Mouse (Mus musculus) MEL (cell line): ENCODE data around the gene Hrasls5. TPM values are rescaled to one million over a fixed set of nuclear protein-coding genes. Genes with fewer than 3 reads are reported as not detected.

Experiments
- DNase-seq: peaks from one replicate; pipeline ENCODE4 v3.0.0; 2011; ENCODE audit warnings: low read depth, low spot score
- H3K27ac ChIP-seq: 2 replicates; pipeline ENCODE4 v1.5.1; 2012; ENCODE audit warnings: low read depth, mild to moderate bottlenecking, control low read depth, low read length, moderate library complexity; ENCODE audit not compliant: control insufficient read depth
- H3K27me3 ChIP-seq, 2 experiments: fragments of 150-350 bp in 1 of 2; sonication (generic) in 1 of 2; 2 replicates each; pipeline ENCODE4 v1.6.1; 2012; ENCODE audit warnings: low read length in 2 of 2, mild to moderate bottlenecking in 2 of 2, improper control_type of control experiment in 1 of 2, moderate library complexity in 1 of 2; ENCODE audit not compliant: insufficient read depth in 2 of 2, control insufficient read depth in 1 of 2
- H3K36me3 ChIP-seq, 2 experiments: 2 replicates each; pipeline ENCODE4 v1.6.1; 2012 to 2014; ENCODE audit warnings: low read length in 2 of 2, improper control_type of control experiment in 1 of 2, inconsistent platforms in 1 of 2, mild to moderate bottlenecking in 1 of 2; ENCODE audit not compliant: insufficient read depth in 2 of 2, control insufficient read depth in 1 of 2
- H3K4me1 ChIP-seq, 2 experiments: fragments of 150-350 bp in 1 of 2; sonication (generic) in 1 of 2; 2 replicates each; pipeline ENCODE4 v1.6.1; 2012; ENCODE audit warnings: low read length in 2 of 2, improper control_type of control experiment in 1 of 2, mild to moderate bottlenecking in 1 of 2; ENCODE audit not compliant: insufficient read depth in 2 of 2, control insufficient read depth in 1 of 2
- H3K4me3 ChIP-seq, 2 experiments: fragments of 150-350 bp in 1 of 2; sonication (generic) in 1 of 2; 2 replicates each; pipeline ENCODE4 v1.5.1; 2012; ENCODE audit warnings: low read depth in 2 of 2, low read length in 2 of 2, mild to moderate bottlenecking in 2 of 2, moderate library complexity in 2 of 2, control low read depth in 1 of 2, improper control_type of control experiment in 1 of 2; ENCODE audit not compliant: control insufficient read depth in 1 of 2, insufficient read depth in 1 of 2
- H3K79me2 ChIP-seq: 2 replicates; pipeline ENCODE4 v1.6.1; 2012; ENCODE audit warnings: mild to moderate bottlenecking, low read length, moderate library complexity; ENCODE audit not compliant: control insufficient read depth, poor library complexity, insufficient read depth
- H3K9ac ChIP-seq: 2 replicates; pipeline ENCODE4 v1.6.1; 2012; ENCODE audit warnings: low read depth, mild to moderate bottlenecking, control low read depth, low read length, moderate library complexity; ENCODE audit not compliant: control insufficient read depth, poor library complexity, severe bottlenecking
- H3K9me3 ChIP-seq: fragments of 150-350 bp; sonication (generic); replicated peaks from 2 replicates; pipeline ENCODE4 v1.6.1; 2012; ENCODE audit warnings: mild to moderate bottlenecking, low read length, improper control_type of control experiment, moderate library complexity; ENCODE audit not compliant: insufficient read depth
- CHD1 ChIP-seq: IDR thresholded peaks from 2 replicates; pipeline ENCODE4 v1.6.1; 2012; ENCODE audit warnings: low read depth, mild to moderate bottlenecking, inconsistent platforms, low read length, improper control_type of control experiment
- CHD2 ChIP-seq: IDR thresholded peaks from 2 replicates; pipeline ENCODE4 v1.6.1; 2011; ENCODE audit warnings: low read length, improper control_type of control experiment
- CTCF ChIP-seq, 3 experiments: IDR thresholded peaks in 2 of 3; conservative IDR thresholded peaks in 1 of 3; 2 replicates each; pipeline ENCODE4 v1.5.1; 2011 to 2012; ENCODE audit warnings: low read length in 3 of 3, low read depth in 2 of 3, mild to moderate bottlenecking in 2 of 3, improper control_type of control experiment in 1 of 3, inconsistent platforms in 1 of 3, mixed read lengths in 1 of 3, moderate library complexity in 1 of 3; ENCODE audit not compliant: control insufficient read depth in 1 of 3, insufficient read depth in 1 of 3, poor library complexity in 1 of 3, severe bottlenecking in 1 of 3
- E2F4 ChIP-seq: IDR thresholded peaks from 2 replicates; pipeline ENCODE4 v1.6.1; 2011; ENCODE audit warnings: low read depth, low read length, improper control_type of control experiment, borderline replicate concordance
- ELF1 ChIP-seq: IDR thresholded peaks from 2 replicates; pipeline ENCODE4 v1.6.1; 2014; ENCODE audit warnings: low read depth, mild to moderate bottlenecking, inconsistent platforms, low read length, improper control_type of control experiment, moderate library complexity
- ETS1 ChIP-seq: IDR thresholded peaks from 2 replicates; pipeline ENCODE4 v1.6.1; 2012; ENCODE audit warnings: low read depth, mild to moderate bottlenecking, inconsistent platforms, low read length, improper control_type of control experiment, moderate library complexity
- GABPA ChIP-seq: IDR thresholded peaks from 2 replicates; pipeline ENCODE4 v1.6.1; 2012; ENCODE audit warnings: low read depth, mild to moderate bottlenecking, inconsistent platforms, low read length, improper control_type of control experiment, moderate library complexity
- HCFC1 ChIP-seq: IDR thresholded peaks from 2 replicates; pipeline ENCODE4 v1.6.1; 2012; ENCODE audit warnings: low read depth, mild to moderate bottlenecking, inconsistent platforms, low read length, improper control_type of control experiment, moderate library complexity
- MAZ ChIP-seq: IDR thresholded peaks from 2 replicates; pipeline ENCODE4 v1.6.1; 2012; ENCODE audit warnings: low read depth, mild to moderate bottlenecking, inconsistent platforms, low read length, improper control_type of control experiment
- MEF2A ChIP-seq: IDR thresholded peaks from 2 replicates; pipeline ENCODE4 v1.6.1; 2014; ENCODE audit warnings: low read depth, mild to moderate bottlenecking, inconsistent platforms, low read length, improper control_type of control experiment; ENCODE audit not compliant: poor library complexity, insufficient replicate concordance, severe bottlenecking; ENCODE audit errors: extremely low read depth
- MXI1 ChIP-seq: IDR thresholded peaks from 2 replicates; pipeline ENCODE4 v1.6.1; 2011; ENCODE audit warnings: mild to moderate bottlenecking, low read depth, low read length, improper control_type of control experiment
- NELFE ChIP-seq: IDR thresholded peaks from 2 replicates; pipeline ENCODE4 v1.6.1; 2011; ENCODE audit warnings: low read depth, low read length, improper control_type of control experiment
- POLR2AphosphoS2 ChIP-seq: IDR thresholded peaks from 2 replicates; pipeline ENCODE4 v1.6.1; 2011; ENCODE audit warnings: low read length, improper control_type of control experiment
- RAD21 ChIP-seq: IDR thresholded peaks from 2 replicates; pipeline ENCODE4 v1.6.1; 2011; ENCODE audit warnings: mild to moderate bottlenecking, low read depth, low read length, improper control_type of control experiment
- SIN3A ChIP-seq: IDR thresholded peaks from 2 replicates; pipeline ENCODE4 v1.6.1; 2012; ENCODE audit warnings: low read length, improper control_type of control experiment, inconsistent platforms
- SMC3 ChIP-seq: IDR thresholded peaks from 2 replicates; pipeline ENCODE4 v1.6.1; 2011; ENCODE audit warnings: low read depth, low read length, improper control_type of control experiment
- TBP ChIP-seq: IDR thresholded peaks from 2 replicates; pipeline ENCODE4 v1.8.0; 2011; ENCODE audit warnings: low read depth, low read length, improper control_type of control experiment
- TCF12 ChIP-seq: IDR thresholded peaks from 2 replicates; pipeline ENCODE4 v1.6.1; 2014; ENCODE audit warnings: low read depth, mild to moderate bottlenecking, inconsistent platforms, low read length, improper control_type of control experiment, moderate library complexity
- UBTF ChIP-seq: IDR thresholded peaks from 2 replicates; pipeline ENCODE4 v1.6.1; 2012; ENCODE audit warnings: low read depth, mild to moderate bottlenecking, inconsistent platforms, low read length, improper control_type of control experiment, moderate library complexity, borderline replicate concordance; ENCODE audit not compliant: insufficient read depth
- USF1 ChIP-seq: IDR thresholded peaks from 2 replicates; pipeline ENCODE4 v1.6.1; 2014; ENCODE audit warnings: low read depth, mild to moderate bottlenecking, inconsistent platforms, low read length, improper control_type of control experiment, moderate library complexity
- ZC3H11A ChIP-seq: IDR thresholded peaks from 2 replicates; pipeline ENCODE4 v1.6.1; 2012; ENCODE audit warnings: low read depth, mild to moderate bottlenecking, inconsistent platforms, low read length, improper control_type of control experiment
- polyA plus RNA-seq, 2 experiments: library from polyadenylated mRNA; stranded (reverse) in 1 of 2; unstranded in 1 of 2; fragments of >175 nt in 1 of 2; fragments of >200 nt in 1 of 2; gene quantifications; 2 replicates each; pipeline versions ENCODE4 v1.2.1 to v1.2.4; 2012; ENCODE audit warnings: low replicate concordance in 2 of 2, low read depth in 1 of 2; ENCODE audit not compliant: insufficient read length in 2 of 2, insufficient read depth in 1 of 2, missing spikeins in 1 of 2
- total RNA-seq: library from RNA; depleted of rRNA; stranded (reverse); fragments of 300-350 nt; gene quantifications from 2 replicates; pipeline ENCODE4 v1.2.3, GENCODE M21; 2012

The Hrasls5 gene
- total and polyA plus RNA-seq, 3 experiments = not detected

GRCm38 (mm10) chr19:7613151-7613550 is 810 bp downstream of the Hrasls5 start:
- Histone ChIP-seq H3K27me3 (no peaks in the 10 kb centered on the region), H3K9ac (no peak overlapping the region), H3K36me3 (no peaks in the 10 kb centered on the region), H3K4me3 (no peak overlapping the region), H3K79me2 (no peaks in the 10 kb centered on the region), H3K9me3 (no peaks in the 10 kb centered on the region), H3K4me1 (no peaks in the 10 kb centered on the region), H3K27ac (no peak overlapping the region)
- TF ChIP-seq SMC3 (no peak), CTCF (IDR thresholded peaks at IDR 0.05 in 2 of 3, conservative IDR thresholded peaks at IDR 0.05 in 1 of 3; ENCODE audit: control insufficient read depth in 1 of 3, insufficient read depth in 1 of 3, low read depth in 2 of 3, low read length in 3 of 3, poor library complexity in 1 of 3, severe bottlenecking in 1 of 3) (no peak), UBTF (no peak), USF1 (no peak), ELF1 (no peak), HCFC1 (no peak), ZC3H11A (no peak)
- no peak for DNase-seq

GRCm38 (mm10) chr19:7616231-7616930 is 4.0 kb downstream of the Hrasls5 start:
- DNase-seq = no peak
- no peak overlapping the region for H3K27ac ChIP-seq
- TF ChIP-seq TBP (no peak), GABPA (no peak), TCF12 (no peak), POLR2AphosphoS2 (no peak), ETS1 (no peak), CHD1 (no peak), E2F4 (no peak), MXI1 (no peak), MAZ (no peak), NELFE (no peak), RAD21 (no peak), MEF2A (no peak), CHD2 (no peak), ZC3H11A (no peak), SIN3A (no peak), CTCF (IDR thresholded peaks at IDR 0.05 in 2 of 3, conservative IDR thresholded peaks at IDR 0.05 in 1 of 3; ENCODE audit: control insufficient read depth in 1 of 3, insufficient read depth in 1 of 3, low read depth in 2 of 3, low read length in 3 of 3, poor library complexity in 1 of 3, severe bottlenecking in 1 of 3) (no peak)
- no peaks in the 10 kb centered on the region for H3K9me3 ChIP-seq
- H3K4me1 ChIP-seq = no peaks in the 10 kb centered on the region
- peaks cover 0 to 2% of the 10 kb centered on the region in 2 experiments; a peak in 1 of 4 replicates for H3K27me3 ChIP-seq
- no peaks in the 10 kb centered on the region for H3K79me2 ChIP-seq
- H3K4me3 ChIP-seq = no peak overlapping the region
- no peaks in the 10 kb centered on the region for H3K36me3 ChIP-seq
- H3K9ac ChIP-seq = no peak overlapping the region
